Mouse (Mus musculus): ENCODE data around the gene Armc12.

DNA sequence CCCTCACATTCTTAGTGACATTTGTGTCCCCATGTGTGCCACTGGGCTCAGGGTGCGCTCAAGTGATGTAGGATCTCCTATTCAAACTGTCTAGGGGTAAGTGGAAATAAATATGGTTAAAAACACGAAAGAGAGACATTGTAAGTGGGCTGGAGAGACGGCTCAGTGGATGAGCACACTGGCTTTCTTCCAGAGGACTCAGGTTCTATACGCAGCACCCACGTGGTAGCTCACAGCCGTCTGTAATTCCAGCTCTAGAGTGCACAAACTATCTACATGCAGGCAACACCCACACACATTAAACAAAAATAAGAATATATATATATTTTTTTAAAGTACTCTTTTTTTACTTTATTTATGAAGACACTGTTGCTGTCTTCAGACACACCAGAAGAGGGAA, 42.3 kb downstream of the Armc12 start:
- TF ChIP-seq POLR2A (IDR thresholded peaks at IDR 0.05; ENCODE audit: borderline replicate concordance, extremely low read depth, insufficient read depth, insufficient read length, poor library complexity, severe bottlenecking) (no peak), CTCF (IDR thresholded peaks at IDR 0.05; ENCODE audit: borderline replicate concordance, extremely low read depth, insufficient read depth, insufficient read length) (no peak)

Data from brain, embryonic 14.5 days (tissue).